Mouse (Mus musculus): ENCODE results near the gene Olfr667.
"Not testable (repeated sequence)": the region's sequence is repeated elsewhere in the genome, so short reads cannot be mapped to it uniquely, and the experiment has no call there.

The Olfr667 gene

GRCm38 (mm10) chr7:104921382-104921781 is at the start of gene Olfr667:
Olfr667 (minus strand) TSS chr7:104921482.
- no peak for DNase-seq (ENCODE audit: low read depth, low spot score)

GRCm38 (mm10) chr7:104962520-104962919 is 41.2 kb upstream of the Olfr667 start, which contains the start of gene Olfr670:
Olfr670 (minus strand) TSS chr7:104962620.
- no peak for DNase-seq (ENCODE audit: low read depth, low spot score)

- DNase-seq (ENCODE audit: low read depth, low spot score), result not testable (repeated sequence)
Measured at GRCm38 (mm10) chr7:104950234-104950633, 29.0 kb upstream of the Olfr667 start.

- DNase-seq (ENCODE audit: low read depth, low spot score), result no peak
Measured at GRCm38 (mm10) chr7:104933940-104934339, 12.7 kb upstream of the Olfr667 start, which contains the start of gene Olfr669. Olfr669 (plus strand) TSS chr7:104934240.

GRCm38 (mm10) chr7:104927957-104928356 is 6.7 kb upstream of the Olfr667 start, which contains the start of gene Olfr668:
Olfr668 (minus strand) TSS chr7:104928057.
- DNase-seq (ENCODE audit: low read depth, low spot score), result no peak

GRCm38 (mm10) chr7:104895852-104896251 is 25.4 kb downstream of the Olfr667 start, which contains the start of gene Olfr666:
Olfr666 (minus strand) TSS chr7:104895952.
- DNase-seq (ENCODE audit: low read depth, low spot score), result no peak

GRCm38 (mm10) chr7:104877731-104878130 is 43.6 kb downstream of the Olfr667 start, which contains the start of gene Olfr665:
Olfr665 (plus strand) TSS chr7:104878031.
- DNase-seq (ENCODE audit: low read depth, low spot score), result no peak
